Mouse (Mus musculus) CH12.LX (cell line): ENCODE data around the gene 3110040N11Rik.
A peak's percentile ranks its signal among the peaks of the same experiment; 100 is the strongest.

Source experiments
- CTCF ChIP-seq, 2 experiments: IDR thresholded peaks in 1 of 2; conservative IDR thresholded peaks in 1 of 2; 2 replicates each; pipeline ENCODE4 v1.5.1; 2011 to 2012; ENCODE audit warnings: low read depth in 2 of 2, low read length in 2 of 2, improper control_type of control experiment in 1 of 2, inconsistent platforms in 1 of 2, mild to moderate bottlenecking in 1 of 2, moderate library complexity in 1 of 2
- E2F4 ChIP-seq: IDR thresholded peaks from 2 replicates; pipeline ENCODE4 v1.6.1; 2011; ENCODE audit warnings: low read depth, low read length, improper control_type of control experiment; ENCODE audit not compliant: insufficient replicate concordance
- HCFC1 ChIP-seq: IDR thresholded peaks from 2 replicates; pipeline ENCODE4 v1.6.1; 2012; ENCODE audit warnings: low read depth, mild to moderate bottlenecking, inconsistent platforms, low read length, improper control_type of control experiment
- KAT2A ChIP-seq: IDR thresholded peaks from 2 replicates; pipeline ENCODE4 v1.6.1; 2012; ENCODE audit warnings: low read length, improper control_type of control experiment, inconsistent platforms; ENCODE audit not compliant: insufficient replicate concordance
- MAFK ChIP-seq: IDR thresholded peaks from 2 replicates; pipeline ENCODE4 v1.6.1; 2011; ENCODE audit warnings: low read length, improper control_type of control experiment; ENCODE audit not compliant: insufficient replicate concordance
- MAZ ChIP-seq: IDR thresholded peaks from 2 replicates; pipeline ENCODE4 v1.6.1; 2012; ENCODE audit warnings: low read depth, mild to moderate bottlenecking, inconsistent platforms, low read length, improper control_type of control experiment, moderate library complexity
- POLR2A ChIP-seq: IDR thresholded peaks from 2 replicates; pipeline ENCODE4 v1.6.1; 2011; ENCODE audit warnings: low read depth, mild to moderate bottlenecking, improper control_type of control experiment, low read length
- RAD21 ChIP-seq: IDR thresholded peaks from 2 replicates; pipeline ENCODE4 v1.6.1; 2011; ENCODE audit warnings: low read depth, mild to moderate bottlenecking, low read length, improper control_type of control experiment, moderate library complexity
- RCOR1 ChIP-seq: conservative IDR thresholded peaks from 2 replicates; pipeline ENCODE4 v1.6.1; 2012; ENCODE audit warnings: low read depth, mild to moderate bottlenecking, inconsistent platforms, low read length, improper control_type of control experiment
- SIN3A ChIP-seq: IDR thresholded peaks from 2 replicates; pipeline ENCODE4 v1.6.1; 2012; ENCODE audit warnings: low read length, improper control_type of control experiment, inconsistent platforms
- TBP ChIP-seq: conservative IDR thresholded peaks from 2 replicates; pipeline ENCODE4 v1.6.1; 2011; ENCODE audit warnings: low read depth, low read length, improper control_type of control experiment
- USF2 ChIP-seq: conservative IDR thresholded peaks from 2 replicates; pipeline ENCODE4 v1.6.1; 2011; ENCODE audit warnings: low read depth, low read length, improper control_type of control experiment
- ZKSCAN1 ChIP-seq: IDR thresholded peaks from 2 replicates; pipeline ENCODE4 v1.6.1; 2012; ENCODE audit warnings: low read depth, inconsistent platforms, low read length, improper control_type of control experiment, borderline replicate concordance
- ZNF384 ChIP-seq: IDR thresholded peaks from 2 replicates; pipeline ENCODE4 v1.6.1; 2012; ENCODE audit warnings: low read depth, low read length, improper control_type of control experiment, inconsistent platforms

DNA sequence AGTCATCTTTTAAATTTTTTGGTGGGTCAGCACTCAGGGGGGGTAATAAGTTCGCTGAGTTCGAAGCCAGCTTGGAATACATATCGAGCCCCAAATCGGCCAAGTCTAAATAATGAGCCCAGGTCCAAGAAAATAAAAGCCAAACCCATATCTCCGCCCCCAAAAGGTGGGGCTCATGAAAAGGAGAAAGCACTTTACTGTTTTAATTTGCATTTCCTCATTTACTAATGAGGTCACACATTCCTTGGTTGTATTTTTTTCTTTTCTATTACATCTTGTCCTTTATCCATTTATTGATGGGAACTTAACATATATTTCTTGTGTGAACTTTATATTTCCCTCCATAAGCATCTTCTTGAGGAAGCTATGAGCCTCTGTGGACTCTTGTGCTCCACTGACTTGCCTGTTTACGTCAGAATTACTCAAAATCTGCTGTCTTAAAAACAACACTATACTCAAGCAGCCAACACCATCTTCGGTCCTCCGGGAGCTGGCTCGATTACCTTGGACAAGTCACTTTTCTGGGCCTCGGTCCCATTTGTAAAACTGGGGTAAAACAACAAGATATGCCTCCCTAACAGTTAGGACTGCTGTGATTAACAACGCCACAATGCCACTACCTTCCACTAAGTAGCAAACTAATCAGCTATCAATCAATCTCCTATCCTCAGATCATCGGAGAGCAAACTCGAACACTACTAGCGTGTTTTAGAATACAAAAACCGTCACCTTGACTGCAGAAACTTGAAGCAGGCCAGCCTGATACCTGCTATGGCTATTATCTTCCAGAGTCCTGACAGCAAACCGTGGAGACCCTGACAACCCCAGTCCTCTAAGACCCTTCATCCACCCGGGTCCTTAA, 38.8 kb upstream of the 3110040N11Rik start:
- TF ChIP-seq TBP = no peak; the same call in 1 of the 2 replicates
- peak; percentile 55 for TF ChIP-seq SIN3A
- no peak for TF ChIP-seq CTCF (conservative IDR thresholded peaks at IDR 0.05 in 1 of 2, IDR thresholded peaks at IDR 0.05 in 1 of 2; ENCODE audit: low read depth in 2 of 2, low read length in 2 of 2)
- TF ChIP-seq MAFK = no peak
- no peak for TF ChIP-seq RAD21
- no peak for TF ChIP-seq POLR2A
- TF ChIP-seq KAT2A = no peak
- no peak for TF ChIP-seq E2F4
- TF ChIP-seq MAZ = no peak
- TF ChIP-seq RCOR1 = no peak
- TF ChIP-seq HCFC1 = no peak
- TF ChIP-seq ZKSCAN1 = no peak
- TF ChIP-seq ZNF384 = peak; percentile 57; the same call in 1 of the 2 replicates
- no peak for TF ChIP-seq USF2
